Mouse (Mus musculus) heart, adult 2 months (tissue): ENCODE measurements at regions not wholly inside any gene's neighbourhood (a gene's known extent, or its start where the extent isn't known, plus 50 kb on each side); places are given as distances from the start of the nearest gene placed in this dataset.

Experiments used
- CTCF ChIP-seq: fragments of 200-600 bp; IDR thresholded peaks from 2 replicates; pipeline ENCODE4 v1.8.1; 2022; ENCODE audit warnings: antibody characterized with exemption, mild to moderate bottlenecking, moderate library complexity
- POLR2A ChIP-seq: fragments of 200-500 bp; IDR thresholded peaks from 2 replicates; pipeline ENCODE4 v1.6.1; 2011; ENCODE audit warnings: mild to moderate bottlenecking, low read depth, low read length, control low read depth; ENCODE audit not compliant: insufficient read depth

DNA sequence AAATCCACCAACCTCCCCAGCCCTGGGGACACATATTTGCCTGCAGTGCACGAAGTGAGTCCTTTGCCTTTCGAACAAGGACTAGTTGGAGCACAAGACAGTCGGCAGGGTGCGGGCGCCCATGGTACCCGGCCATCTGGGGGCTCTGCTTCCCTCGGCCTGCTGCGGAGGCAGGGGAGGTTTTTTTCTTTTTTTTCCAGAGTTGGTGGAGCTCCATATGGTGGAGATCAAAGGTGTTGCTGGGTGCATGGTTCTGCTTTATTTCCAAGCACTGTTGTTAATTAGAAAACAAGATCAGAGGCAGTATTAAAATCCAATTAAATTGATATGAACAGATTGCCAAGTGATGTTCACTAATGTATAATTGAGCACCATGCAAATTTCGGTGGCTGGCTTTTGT lies 225.4 kb downstream of the Bcl11b start:
- TF ChIP-seq CTCF = no peak
- TF ChIP-seq POLR2A = no peak
